In genomic region chr5:92486758-92487157, GRCm38 (mm10) we compare ENCODE assay signal across 14 mouse cellular contexts. TPM values are rescaled to one million over a fixed set of nuclear protein-coding genes. Genes with fewer than 3 reads are reported as not detected.
DNase-seq lines count a peak whose midpoint lies in the region; TF ChIP-seq lines count a peak whose summit lies in the region.
"Had no signal": no experiment of that assay in that cellular context is flagged by ENCODE, and none has a peak within 500 bp of the region (broad histone marks: within the 10 kb centered on the region; RNA-seq: fewer than 3 reads in every experiment).

No protein-coding gene starts in this region.

- H3K27ac ChIP-seq in left cerebral cortex, adult 2 months = no peak overlapping the region
- H3K27ac ChIP-seq: embryonic facial prominence, embryonic 12.5 days; limb, embryonic 13.5 days; midbrain, embryonic 13.5 days; neural tube, embryonic 12.5 days had no signal

- no peak overlapping the region for H3K4me3 ChIP-seq in left cerebral cortex, adult 2 months
- H3K4me3 ChIP-seq: embryonic facial prominence, embryonic 12.5 days; limb, embryonic 13.5 days; midbrain, embryonic 13.5 days; neural tube, embryonic 12.5 days had no signal

- DNase-seq in urinary bladder, postnatal 14 days (ENCODE audit: low spot score) = peak; percentile 32
- no peak for DNase-seq in urinary bladder, postnatal 10 days (ENCODE audit: low spot score)
- DNase-seq in fat pad, adult 2 months (ENCODE audit: extremely low read depth, low read depth, low spot score) = peak; percentile 98
- peak; percentile 37 for DNase-seq in heart, postnatal 4 days
- peak; percentile 74 for DNase-seq in skeletal muscle tissue, adult 2 months (ENCODE audit: low read depth, low spot score)
- no peak for DNase-seq in urinary bladder, postnatal 25 days (ENCODE audit: low spot score)
- DNase-seq in left cerebral cortex, adult 2 months (ENCODE audit: extremely low spot score in 1 of 2, low spot score in 2 of 2) = no peak
- no peak for DNase-seq in thymus, postnatal 10 days (ENCODE audit: low spot score in 2 of 2)
- DNase-seq: cerebellum, adult 9-11 months; forebrain, postnatal 0 days had no signal

- TF ChIP-seq CTCF in left cerebral cortex, adult 2 months (IDR thresholded peaks at IDR 0.05) = no peak

- intact Hi-C loops in left cerebral cortex, adult 2 months (cut with DNase I) = no loop called here

RNA-seq across cellular contexts. Expression of gene Scarb2, which starts 19.9 kb away (rescaled TPM):
- total RNA-seq in heart, postnatal 4 days (2021) = 10 to 100 TPM; 83.8 to 88.7 TPM
- total RNA-seq in left cerebral cortex, adult 2 months (2021) = 10 to 100 TPM; 82.6 to 91.9 TPM

RNA-seq across cellular contexts. Expression of gene Nup54, which starts 51.7 kb away (rescaled TPM):
- 10 to 100 TPM; 29.0 to 29.2 TPM for total RNA-seq in heart, postnatal 4 days (2021)
- total RNA-seq in left cerebral cortex, adult 2 months (2021) = 10 to 100 TPM; 23.7 to 31.3 TPM

Comparison
In these comparisons a context has a peak if more than half of its experiments do, and no peak if none do; other contexts are left out.
1. DNase-seq: peak in urinary bladder, postnatal 14 days (single experiment), fat pad, adult 2 months (single experiment), heart, postnatal 4 days (single experiment) and skeletal muscle tissue, adult 2 months (single experiment); none in urinary bladder, postnatal 10 days (single experiment), urinary bladder, postnatal 25 days (single experiment), left cerebral cortex, adult 2 months (0 of 2) and thymus, postnatal 10 days (0 of 2).